ENCODE assay signal across 25 mouse cellular contexts in the genomic region with DNA sequence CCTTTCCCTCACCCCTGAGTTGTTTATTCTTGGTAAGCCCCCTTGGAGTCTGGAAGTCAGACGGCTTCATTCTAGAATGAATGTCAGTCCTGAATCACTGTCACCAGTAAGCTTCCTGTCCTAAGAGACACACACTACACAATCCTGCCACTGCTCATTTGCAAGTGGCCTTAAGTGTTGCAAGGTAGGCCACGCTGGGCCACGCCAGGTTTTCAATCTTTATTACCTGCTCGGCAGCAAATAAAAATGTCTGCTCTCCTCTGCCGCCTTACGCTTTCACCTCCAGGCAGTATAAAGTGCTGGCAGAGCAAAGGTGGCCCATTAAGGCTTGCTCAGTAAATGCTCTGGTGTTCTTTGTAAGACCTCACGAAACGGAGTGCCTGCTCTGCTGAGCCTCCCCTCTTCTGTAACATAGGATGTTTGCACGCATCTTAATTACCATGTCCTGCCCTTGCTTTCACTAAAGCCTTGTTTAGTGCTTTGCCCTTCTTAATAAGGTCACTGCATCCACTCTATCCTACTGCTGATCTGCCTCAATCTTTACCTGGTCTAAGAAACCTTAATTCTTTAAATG. TPM values are rescaled to one million over a fixed set of nuclear protein-coding genes. Genes with fewer than 3 reads are reported as not detected.
A peak's percentile ranks its signal among the peaks of the same experiment; 100 is the strongest.
DNase-seq lines count a peak whose midpoint lies in the region; ATAC-seq and TF ChIP-seq lines count a peak whose summit lies in the region.
"Had no signal": no experiment of that assay in that cellular context is flagged by ENCODE, and none has a peak within 500 bp of the region (broad histone marks: within the 10 kb centered on the region; RNA-seq: fewer than 3 reads in every experiment).

No protein-coding gene starts in this region.

- H3K9ac ChIP-seq in limb, embryonic 11.5 days (ENCODE audit: low read length): no peak overlapping the region
- H3K9ac ChIP-seq in ES-Bruce4 (ENCODE audit: low read depth, poor library complexity, severe bottlenecking): no peak overlapping the region
- H3K9ac ChIP-seq in limb, embryonic 12.5 days (replicated peaks): no peak overlapping the region
- H3K9ac ChIP-seq: embryonic facial prominence, embryonic 12.5 days; forebrain, embryonic 12.5 days; heart, embryonic 15.5 days; hindbrain, embryonic 14.5 days; lung, embryonic 15.5 days; neural tube, embryonic 12.5 days had no signal

- peak; percentile 29 for DNase-seq in limb, embryonic 11.5 days (ENCODE audit: low spot score)
- no peak for DNase-seq in limb, embryonic 10.5 days (ENCODE audit: low spot score)
- peak; percentile 51 for DNase-seq in ZHBTc4 (ENCODE audit: low read depth, low spot score)
- no peak for DNase-seq in cerebellum, postnatal 36 days
- DNase-seq in layer of hippocampus, adult 11-12 months (ENCODE audit: low spot score): no peak
- DNase-seq: B cell, adult 2 months; cerebellum, adult 11-12 months; cerebellum, postnatal 14 days; gastrocnemius, adult 2 months; heart, postnatal 4 days; lung, postnatal 36 days; midbrain, embryonic 14.5 days; right cerebral cortex, postnatal 14 days had no signal

- ATAC-seq in limb, embryonic 11.5 days (ENCODE audit: insufficient number of reproducible peaks, low FRiP score, low TSS enrichment, low read depth): no peak
- no peak for ATAC-seq in limb, embryonic 12.5 days (ENCODE audit: insufficient number of reproducible peaks, insufficient read depth, low FRiP score, low TSS enrichment, low read depth)
- ATAC-seq: inflammation-experienced regulatory T-cells, adult 6 months had no signal

- no peak overlapping the region for H3K4me2 ChIP-seq in limb, embryonic 11.5 days (ENCODE audit: low read depth, severe bottlenecking)
- H3K4me2 ChIP-seq in limb, embryonic 12.5 days: no peak overlapping the region
- H3K4me2 ChIP-seq: embryonic facial prominence, embryonic 12.5 days; forebrain, embryonic 12.5 days; heart, embryonic 15.5 days; hindbrain, embryonic 14.5 days; lung, embryonic 15.5 days; neural tube, embryonic 12.5 days had no signal

- H3K27ac ChIP-seq in limb, embryonic 11.5 days (replicated peaks; ENCODE audit: low read depth, low read length): no peak overlapping the region
- H3K27ac ChIP-seq in limb, embryonic 10.5 days: no peak overlapping the region
- peak overlapping the region; percentile 39; the same call in 1 of the 2 replicates for H3K27ac ChIP-seq in ES-Bruce4 (ENCODE audit: insufficient read depth, low read length)
- H3K27ac ChIP-seq in limb, embryonic 12.5 days: 0 out of 2 replicates have a peak overlapping the region, but pooled peaks have one; percentile 17
- H3K27ac ChIP-seq: embryonic facial prominence, embryonic 12.5 days; forebrain, embryonic 12.5 days; gastrocnemius, adult 2 months; heart, embryonic 15.5 days; hindbrain, embryonic 14.5 days; lung, embryonic 15.5 days; neural tube, embryonic 12.5 days; stomach, postnatal 0 days had no signal

- WGBS in limb, embryonic 11.5 days: 21% methylated on average over 9 of the region's 9 CpGs
- WGBS in limb, embryonic 10.5 days: 53% methylated on average over 9 of the region's 9 CpGs
- 18% methylated on average over 9 of the region's 9 CpGs for WGBS in limb, embryonic 12.5 days

- H3K4me3 ChIP-seq in limb, embryonic 11.5 days (ENCODE audit: low read depth, low read length): no peak overlapping the region
- H3K4me3 ChIP-seq in limb, embryonic 10.5 days: no peak overlapping the region
- H3K4me3 ChIP-seq in ES-Bruce4 (ENCODE audit: low read depth, low read length): no peak overlapping the region
- no peak overlapping the region for H3K4me3 ChIP-seq in limb, embryonic 12.5 days (replicated peaks)
- H3K4me3 ChIP-seq: embryonic facial prominence, embryonic 12.5 days; forebrain, embryonic 12.5 days; gastrocnemius, adult 2 months; heart, embryonic 15.5 days; lung, embryonic 15.5 days; megakaryocyte, embryonic 14.5 days; neural tube, embryonic 12.5 days had no signal

- no peak for TF ChIP-seq POLR2A in ES-Bruce4 (IDR thresholded peaks at IDR 0.05; ENCODE audit: insufficient read depth, low read length)

- TF ChIP-seq CTCF in ES-Bruce4 (IDR thresholded peaks at IDR 0.05; ENCODE audit: low read depth, low read length): no peak

- peaks cover 4% of the 10 kb centered on the region; the same call in 1 of the 2 replicates for H3K4me1 ChIP-seq in limb, embryonic 11.5 days (ENCODE audit: control insufficient read depth, insufficient read depth, low read length)
- H3K4me1 ChIP-seq in limb, embryonic 10.5 days: peaks cover 20% of the 10 kb centered on the region
- H3K4me1 ChIP-seq in ES-Bruce4 (ENCODE audit: control insufficient read depth, insufficient read depth, low read length): peaks cover 5% of the 10 kb centered on the region
- H3K4me1 ChIP-seq in limb, embryonic 12.5 days (replicated peaks): peaks cover 7% of the 10 kb centered on the region; the same call in 1 of the 2 replicates
- H3K4me1 ChIP-seq: embryonic facial prominence, embryonic 12.5 days; forebrain, embryonic 12.5 days; heart, embryonic 15.5 days; lung, embryonic 15.5 days; neural tube, embryonic 12.5 days had no signal

- H3K9me3 ChIP-seq in limb, embryonic 11.5 days (ENCODE audit: control insufficient read depth, low read length): no peaks in the 10 kb centered on the region
- H3K9me3 ChIP-seq in limb, embryonic 10.5 days (replicated peaks): no peaks in the 10 kb centered on the region
- H3K9me3 ChIP-seq in ES-Bruce4 (replicated peaks; ENCODE audit: control insufficient read depth, insufficient read depth, low read length, poor library complexity, severe bottlenecking): no peaks in the 10 kb centered on the region
- H3K9me3 ChIP-seq in limb, embryonic 12.5 days: no peaks in the 10 kb centered on the region
- H3K9me3 ChIP-seq: embryonic facial prominence, embryonic 12.5 days; forebrain, embryonic 12.5 days; heart, embryonic 15.5 days; lung, embryonic 15.5 days; megakaryocyte, embryonic 14.5 days; neural tube, embryonic 12.5 days had no signal

- no peaks in the 10 kb centered on the region for H3K27me3 ChIP-seq in limb, embryonic 11.5 days (ENCODE audit: control insufficient read depth, insufficient read depth, low read length)
- H3K27me3 ChIP-seq in limb, embryonic 10.5 days (ENCODE audit: low read depth, poor library complexity, severe bottlenecking): no peaks in the 10 kb centered on the region
- H3K27me3 ChIP-seq in ES-Bruce4 (ENCODE audit: control insufficient read depth, insufficient read depth, low read length, poor library complexity, severe bottlenecking): no peaks in the 10 kb centered on the region
- H3K27me3 ChIP-seq in limb, embryonic 12.5 days: no peaks in the 10 kb centered on the region
- H3K27me3 ChIP-seq: CH12.LX; embryonic facial prominence, embryonic 12.5 days; forebrain, embryonic 12.5 days; heart, embryonic 15.5 days; lung, embryonic 15.5 days; megakaryocyte, embryonic 14.5 days; neural tube, embryonic 12.5 days had no signal

- TF ChIP-seq EP300 in ES-Bruce4 (IDR thresholded peaks at IDR 0.05; ENCODE audit: insufficient read depth, low read depth, low read length): no peak

- no peaks in the 10 kb centered on the region for H3K36me3 ChIP-seq in limb, embryonic 11.5 days (ENCODE audit: control insufficient read depth, insufficient read depth, low read length)
- H3K36me3 ChIP-seq in limb, embryonic 10.5 days: peaks cover 4% of the 10 kb centered on the region
- peaks cover 3% of the 10 kb centered on the region; the same call in 1 of the 2 replicates for H3K36me3 ChIP-seq in ES-Bruce4 (ENCODE audit: control insufficient read depth, insufficient read depth, low read length, poor library complexity, severe bottlenecking)
- H3K36me3 ChIP-seq in limb, embryonic 12.5 days: no peaks in the 10 kb centered on the region
- H3K36me3 ChIP-seq: embryonic facial prominence, embryonic 12.5 days; forebrain, embryonic 12.5 days; heart, embryonic 15.5 days; lung, embryonic 15.5 days had no signal

RNA-seq across cellular contexts. Expression of gene Slc20a1, which starts 19.1 kb away (rescaled TPM):
- 47.0 and 50.8 TPM in 2 replicates for polyA plus RNA-seq in limb, embryonic 11.5 days (2014; fragmentation: Nextera tagmentation; extraction: Ambion mirVana)
- polyA plus RNA-seq in limb, embryonic 10.5 days (2016; fragmentation: Nextera tagmentation; extraction: Ambion mirVana): 47.1 and 49.7 TPM in 2 replicates
- polyA plus RNA-seq in ES-Bruce4 (2011; ENCODE audit: insufficient read depth, insufficient read length, low read depth, missing spikeins): 224 and 225 TPM in 2 replicates
- polyA plus RNA-seq in limb, embryonic 12.5 days (2016; fragmentation: Nextera tagmentation; extraction: Ambion mirVana): 43.9 and 46.9 TPM in 2 replicates

Comparison
In these comparisons a context has a peak if more than half of its experiments do, and no peak if none do; other contexts are left out.
1. DNase-seq: peak in limb, embryonic 11.5 days (single experiment) and ZHBTc4 (single experiment); none in limb, embryonic 10.5 days (single experiment), cerebellum, postnatal 36 days (0 of 2) and layer of hippocampus, adult 11-12 months (single experiment).
2. H3K27ac ChIP-seq: peak in ES-Bruce4 (single experiment) and limb, embryonic 12.5 days (single experiment); none in limb, embryonic 11.5 days (single experiment) and limb, embryonic 10.5 days (single experiment).